Mouse (Mus musculus) neural tube, embryonic 15.5 days (tissue): ENCODE data around the gene Sh3bgrl2. TPM values are rescaled to one million over a fixed set of nuclear protein-coding genes. Genes with fewer than 3 reads are reported as not detected.

Experiments
- ATAC-seq: fragments of 200-750 bp; cut with Nextera tagmentation; 2 replicates; pipeline ENCODE4 v1.8.0; 2017; ENCODE audit warnings: mild to moderate bottlenecking, moderate TSS enrichment, moderate library complexity; ENCODE audit not compliant: low FRiP score
- H3K27ac ChIP-seq: fragments of 300-500 bp; sonication (generic); replicated peaks from 2 replicates; pipeline ENCODE4 v1.5.1; 2015; ENCODE audit warnings: mild to moderate bottlenecking, inconsistent platforms
- H3K27me3 ChIP-seq: fragments of 300-500 bp; sonication (generic); replicated peaks from 2 replicates; pipeline ENCODE4 v1.6.1; 2015; ENCODE audit warnings: inconsistent platforms
- H3K36me3 ChIP-seq: fragments of 300-500 bp; sonication (generic); 2 replicates; pipeline ENCODE4 v1.6.1; 2015; ENCODE audit warnings: inconsistent platforms
- H3K4me1 ChIP-seq: fragments of 300-500 bp; sonication (generic); 2 replicates; pipeline ENCODE4 v1.6.1; 2015; ENCODE audit warnings: inconsistent platforms
- H3K4me2 ChIP-seq: fragments of 300-500 bp; sonication (generic); 2 replicates; pipeline ENCODE4 v1.6.1; 2015; ENCODE audit warnings: inconsistent platforms, mild to moderate bottlenecking, moderate library complexity
- H3K4me3 ChIP-seq: fragments of 300-500 bp; sonication (generic); replicated peaks from 2 replicates; pipeline ENCODE4 v1.5.1; 2015; ENCODE audit warnings: mild to moderate bottlenecking, inconsistent platforms
- H3K9ac ChIP-seq: fragments of 300-500 bp; sonication (generic); replicated peaks from 2 replicates; pipeline ENCODE4 v1.6.1; 2015; ENCODE audit warnings: mild to moderate bottlenecking, inconsistent platforms
- H3K9me3 ChIP-seq: fragments of 300-500 bp; sonication (generic); replicated peaks from 2 replicates; pipeline ENCODE4 v1.6.1; 2016; ENCODE audit warnings: inconsistent platforms
- WGBS: fragments of 180-500 bp; shearing (Covaris S2); methylation state at CpG from one replicate; pipeline ENCODE4 v1.1.7; 2015; ENCODE audit warnings: mixed read lengths; 5-methylcytosine and 5-hydroxymethylcytosine counted together
- polyA plus RNA-seq: library from polyadenylated mRNA; unstranded; fragments of >200 nt; fragmentation: Nextera tagmentation; extraction: Ambion mirVana; gene quantifications from 2 replicates; pipeline ENCODE4 v1.2.1, GENCODE M21; 2015

Sh3bgrl2 gene
- polyA plus RNA-seq, 1 experiment from 2014 or later = 8.3 TPM

- WGBS = 6% methylated on average over 24 of the region's 33 CpGs
- Histone ChIP-seq H3K4me3 (peak overlapping the region; percentile 41), H3K9ac (peak overlapping the region; percentile 51), H3K9me3 (no peaks in the 10 kb centered on the region), H3K4me1 (peaks cover 11% of the 10 kb centered on the region), H3K36me3 (no peaks in the 10 kb centered on the region), H3K4me2 (peak overlapping the region; percentile 59), H3K27ac (peak overlapping the region; percentile 82), H3K27me3 (no peaks in the 10 kb centered on the region)
- peak; percentile 71 for ATAC-seq
These were observed 116.1 kb downstream of the Sh3bgrl2 start for GRCm38 (mm10) chr9:83663981-83664897.

GRCm38 (mm10) chr9:83664951-83665350 lies 116.8 kb downstream of the Sh3bgrl2 start:
- Histone ChIP-seq H3K4me2 (peak overlapping the region; percentile 59), H3K4me3 (peak overlapping the region; percentile 41), H3K4me1 (peaks cover 11% of the 10 kb centered on the region), H3K27ac (peak overlapping the region; percentile 82), H3K9ac (peak overlapping the region; percentile 51; the same call in 1 of the 2 replicates), H3K9me3 (no peaks in the 10 kb centered on the region), H3K27me3 (no peaks in the 10 kb centered on the region), H3K36me3 (no peaks in the 10 kb centered on the region)
- WGBS = 32% methylated on average over 8 of the region's 8 CpGs
- peak; percentile 1; the same call in 1 of the 2 replicates for ATAC-seq

GRCm38 (mm10) chr9:83667031-83667430 lies 118.9 kb downstream of the Sh3bgrl2 start:
- no peaks in the 10 kb centered on the region for H3K9me3 ChIP-seq
- 74% methylated on average over 4 of the region's 4 CpGs for WGBS
- no peak for ATAC-seq
- no peaks in the 10 kb centered on the region for H3K36me3 ChIP-seq
- no peak overlapping the region for H3K4me3 ChIP-seq
- no peak overlapping the region for H3K9ac ChIP-seq
- no peak overlapping the region for H3K4me2 ChIP-seq
- no peak overlapping the region for H3K27ac ChIP-seq
- H3K4me1 ChIP-seq = peaks cover 11% of the 10 kb centered on the region
- H3K27me3 ChIP-seq = no peaks in the 10 kb centered on the region

- WGBS = 61% methylated on average over 3 of the region's 3 CpGs
- ATAC-seq = no peak
- no peak overlapping the region for H3K4me3 ChIP-seq
These were observed 131.5 kb downstream of the Sh3bgrl2 start for GRCm38 (mm10) chr9:83679626-83680025.

DNA sequence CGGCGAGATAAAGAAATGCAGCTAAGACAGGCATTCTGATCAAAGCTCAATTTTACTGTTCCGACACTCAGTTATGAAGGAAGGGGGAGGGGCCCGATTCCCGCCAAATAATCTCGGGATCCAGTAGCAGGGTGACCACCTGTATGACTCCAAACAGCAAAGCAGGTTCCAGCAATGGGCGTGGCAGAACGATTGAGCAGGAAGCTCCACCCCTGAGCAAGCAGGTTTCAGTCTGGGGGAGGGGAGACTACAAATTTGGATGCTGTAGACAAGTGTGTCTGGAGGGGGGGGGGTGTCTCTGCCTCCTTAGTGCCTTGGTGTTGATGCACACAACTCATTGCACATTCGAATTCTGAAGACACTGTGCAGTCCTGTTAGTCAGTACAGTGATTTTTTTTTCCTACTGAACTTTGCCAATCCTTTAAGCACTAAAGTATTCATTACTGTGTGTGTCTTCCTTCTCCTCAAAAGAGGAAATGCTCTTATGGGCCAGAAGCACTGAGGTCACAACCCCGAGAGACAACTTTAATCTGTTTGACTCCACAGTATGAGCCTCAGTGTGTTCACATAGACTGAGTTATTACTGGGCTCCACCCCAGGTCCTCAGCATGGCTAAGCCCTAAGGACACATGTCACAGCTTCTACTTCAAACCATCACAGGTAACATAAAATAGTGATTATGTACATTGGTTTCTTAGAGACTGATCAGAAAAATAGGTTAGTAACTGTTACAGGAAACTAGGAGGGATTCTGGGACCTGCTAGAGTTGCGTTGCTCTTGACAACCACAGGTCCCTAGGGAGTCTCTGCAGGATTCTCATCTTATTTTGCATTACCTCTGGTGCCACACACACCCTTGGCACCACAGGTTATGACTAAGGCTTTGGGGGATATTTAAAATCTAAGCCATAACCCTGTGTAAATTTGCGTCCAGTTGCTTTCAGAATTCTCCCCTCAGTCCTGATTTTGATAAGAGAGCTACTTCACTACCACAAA lies 133.8 kb downstream of the Sh3bgrl2 start:
- Histone ChIP-seq H3K4me1 (peaks cover 11% of the 10 kb centered on the region), H3K4me3 (no peak overlapping the region), H3K27ac (no peak overlapping the region), H3K27me3 (no peaks in the 10 kb centered on the region), H3K9ac (no peak overlapping the region), H3K4me2 (no peak overlapping the region), H3K9me3 (no peaks in the 10 kb centered on the region), H3K36me3 (no peaks in the 10 kb centered on the region)
- WGBS = 73% methylated on average over 12 of the region's 12 CpGs
- ATAC-seq = no peak

More at GRCm38 (mm10) chr9:83679626-83680025, 131.5 kb downstream of the Sh3bgrl2 start:
- no peaks in the 10 kb centered on the region for H3K9me3 ChIP-seq
- no peaks in the 10 kb centered on the region for H3K27me3 ChIP-seq
- no peaks in the 10 kb centered on the region for H3K36me3 ChIP-seq
- H3K9ac ChIP-seq = no peak overlapping the region
- no peak overlapping the region for H3K27ac ChIP-seq
- no peak overlapping the region for H3K4me2 ChIP-seq
- no peaks in the 10 kb centered on the region for H3K4me1 ChIP-seq

- ATAC-seq = peak; percentile 53
- 3% methylated on average over 18 of the region's 18 CpGs for WGBS
These were observed 138.5 kb downstream of the Sh3bgrl2 start for GRCm38 (mm10) chr9:83686511-83687100.

GRCm38 (mm10) chr9:83687904-83688303 lies 139.8 kb downstream of the Sh3bgrl2 start:
- Histone ChIP-seq H3K4me1 (peaks cover 22% of the 10 kb centered on the region), H3K4me2 (no peak overlapping the region), H3K9me3 (no peaks in the 10 kb centered on the region), H3K27ac (0 out of 2 replicates have a peak overlapping the region, but pooled peaks have one; percentile 5), H3K4me3 (no peak overlapping the region), H3K36me3 (no peaks in the 10 kb centered on the region), H3K9ac (no peak overlapping the region), H3K27me3 (no peaks in the 10 kb centered on the region)
- no peak for ATAC-seq
- WGBS = 60% methylated on average over 3 of the region's 3 CpGs

More at GRCm38 (mm10) chr9:83686511-83687100, 138.5 kb downstream of the Sh3bgrl2 start:
- Histone ChIP-seq H3K27ac (peak overlapping the region; percentile 80), H3K4me2 (peak overlapping the region; percentile 64), H3K9me3 (no peaks in the 10 kb centered on the region), H3K36me3 (no peaks in the 10 kb centered on the region), H3K9ac (peak overlapping the region; percentile 15), H3K27me3 (no peaks in the 10 kb centered on the region), H3K4me1 (peaks cover 18% of the 10 kb centered on the region), H3K4me3 (peak overlapping the region; percentile 35)

Other genes with a start within 250 kb of the Sh3bgrl2 start
- 12.0 and 14.2 TPM in 2 replicates for gene Lca5, start 107.2 kb upstream of the Sh3bgrl2 start, polyA plus RNA-seq